Mouse (Mus musculus) heart, embryonic 12.5 days (tissue): ENCODE measurements around the gene Fbxo34. TPM values are rescaled to one million over a fixed set of nuclear protein-coding genes. Genes with fewer than 3 reads are reported as not detected.

Experiments
- ATAC-seq: fragments of 200-750 bp; cut with Nextera tagmentation; 2 replicates; pipeline ENCODE4 v1.8.0; 2017; ENCODE audit warnings: moderate TSS enrichment, moderate library complexity; ENCODE audit not compliant: insufficient number of reproducible peaks, low FRiP score
- H3K27ac ChIP-seq: fragments of 300-500 bp; sonication (generic); 2 replicates; pipeline ENCODE4 v1.5.1; 2016; ENCODE audit warnings: mild to moderate bottlenecking, moderate library complexity; ENCODE audit not compliant: poor library complexity, severe bottlenecking
- H3K27me3 ChIP-seq: fragments of 300-500 bp; sonication (generic); replicated peaks from 2 replicates; pipeline ENCODE4 v1.6.1; 2016; ENCODE audit warnings: mild to moderate bottlenecking, moderate library complexity
- H3K36me3 ChIP-seq: fragments of 300-500 bp; sonication (generic); 2 replicates; pipeline ENCODE4 v1.6.1; 2016; ENCODE audit warnings: mild to moderate bottlenecking, moderate library complexity
- H3K4me1 ChIP-seq: fragments of 300-500 bp; sonication (generic); replicated peaks from 2 replicates; pipeline ENCODE4 v1.6.1; 2016; ENCODE audit warnings: mild to moderate bottlenecking
- H3K4me2 ChIP-seq: fragments of 300-500 bp; sonication (generic); 2 replicates; pipeline ENCODE4 v1.6.1; 2016; ENCODE audit warnings: mild to moderate bottlenecking, moderate library complexity
- H3K4me3 ChIP-seq: fragments of 300-500 bp; sonication (generic); 2 replicates; pipeline ENCODE4 v1.5.1; 2016; ENCODE audit warnings: mild to moderate bottlenecking
- H3K9ac ChIP-seq: fragments of 300-500 bp; sonication (generic); 2 replicates; pipeline ENCODE4 v1.6.1; 2016; ENCODE audit warnings: mild to moderate bottlenecking, moderate library complexity
- H3K9me3 ChIP-seq: fragments of 300-500 bp; sonication (generic); replicated peaks from 2 replicates; pipeline ENCODE4 v1.6.1; 2016; ENCODE audit warnings: mild to moderate bottlenecking, moderate library complexity
- WGBS: fragments of 180-500 bp; shearing (Covaris S2); methylation state at CpG from one replicate; pipeline ENCODE4 v1.1.7; 2016; 5-methylcytosine and 5-hydroxymethylcytosine counted together
- polyA plus RNA-seq: library from polyadenylated mRNA; unstranded; fragments of >200 nt; fragmentation: Nextera tagmentation; extraction: Ambion mirVana; gene quantifications from 2 replicates; pipeline ENCODE4 v1.2.1, GENCODE M21; 2016

The Fbxo34 gene
- polyA plus RNA-seq, 1 experiment from 2014 or later: 24.0 TPM

DNA sequence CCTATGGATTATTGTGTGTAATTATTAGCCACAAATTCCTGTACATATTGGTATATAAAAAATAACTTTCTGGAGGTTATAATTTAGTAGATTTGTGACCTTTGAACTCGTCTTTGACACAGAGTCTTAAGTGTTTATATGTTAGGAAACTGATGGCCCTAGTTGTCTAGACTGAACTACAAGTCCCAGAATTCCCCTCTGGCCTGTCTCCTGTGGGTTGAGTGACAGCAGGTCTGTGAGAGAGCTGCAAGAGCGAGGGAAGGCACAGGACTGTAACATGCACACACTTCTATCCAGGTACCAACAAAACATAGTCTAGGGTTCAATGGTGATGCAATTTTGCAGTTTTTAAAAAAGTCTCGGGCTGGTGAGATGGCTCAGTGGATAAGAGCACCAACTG lies 11.3 kb upstream of the Fbxo34 start:
- 64% methylated on average over 3 of the region's 3 CpGs for WGBS
- no peak for ATAC-seq

DNA sequence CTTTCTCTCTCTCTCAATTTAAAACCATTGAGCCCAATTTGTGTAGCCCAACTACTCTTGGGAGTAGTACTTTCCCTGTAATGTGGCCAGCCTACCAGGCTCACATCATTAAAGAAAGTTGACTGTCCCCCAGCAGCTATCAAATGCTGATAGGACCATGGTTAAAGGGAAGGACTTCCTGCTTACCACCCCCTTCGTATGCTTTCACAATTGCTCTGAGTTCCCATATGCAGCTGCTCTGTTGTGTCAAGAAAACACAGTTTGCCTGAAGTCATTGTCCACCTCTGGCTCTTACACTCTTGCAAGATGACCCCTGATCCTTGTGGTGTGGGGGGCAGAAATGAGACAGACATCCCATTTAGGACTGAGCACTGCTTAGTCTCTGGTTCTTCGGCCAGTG lies 5.3 kb upstream of the Fbxo34 start:
- Histone ChIP-seq H3K27ac (0 out of 2 replicates have a peak overlapping the region, but pooled peaks have one; percentile 43), H3K27me3 (no peaks in the 10 kb centered on the region), H3K4me3 (no peak overlapping the region), H3K4me2 (no peak overlapping the region), H3K9me3 (peaks cover 5% of the 10 kb centered on the region; the same call in 1 of the 2 replicates), H3K4me1 (no peaks in the 10 kb centered on the region), H3K9ac (no peak overlapping the region), H3K36me3 (no peaks in the 10 kb centered on the region)
- ATAC-seq: no peak
- WGBS: 53% methylated on average over 2 of the region's 2 CpGs

More for the DNA sequence above, 11.3 kb upstream of the Fbxo34 start:
- Histone ChIP-seq H3K4me1 (no peaks in the 10 kb centered on the region), H3K36me3 (no peaks in the 10 kb centered on the region), H3K27me3 (no peaks in the 10 kb centered on the region), H3K27ac (no peak overlapping the region), H3K4me3 (no peak overlapping the region), H3K4me2 (no peak overlapping the region), H3K9me3 (peaks cover 12% of the 10 kb centered on the region; the same call in 1 of the 2 replicates), H3K9ac (no peak overlapping the region)

DNA sequence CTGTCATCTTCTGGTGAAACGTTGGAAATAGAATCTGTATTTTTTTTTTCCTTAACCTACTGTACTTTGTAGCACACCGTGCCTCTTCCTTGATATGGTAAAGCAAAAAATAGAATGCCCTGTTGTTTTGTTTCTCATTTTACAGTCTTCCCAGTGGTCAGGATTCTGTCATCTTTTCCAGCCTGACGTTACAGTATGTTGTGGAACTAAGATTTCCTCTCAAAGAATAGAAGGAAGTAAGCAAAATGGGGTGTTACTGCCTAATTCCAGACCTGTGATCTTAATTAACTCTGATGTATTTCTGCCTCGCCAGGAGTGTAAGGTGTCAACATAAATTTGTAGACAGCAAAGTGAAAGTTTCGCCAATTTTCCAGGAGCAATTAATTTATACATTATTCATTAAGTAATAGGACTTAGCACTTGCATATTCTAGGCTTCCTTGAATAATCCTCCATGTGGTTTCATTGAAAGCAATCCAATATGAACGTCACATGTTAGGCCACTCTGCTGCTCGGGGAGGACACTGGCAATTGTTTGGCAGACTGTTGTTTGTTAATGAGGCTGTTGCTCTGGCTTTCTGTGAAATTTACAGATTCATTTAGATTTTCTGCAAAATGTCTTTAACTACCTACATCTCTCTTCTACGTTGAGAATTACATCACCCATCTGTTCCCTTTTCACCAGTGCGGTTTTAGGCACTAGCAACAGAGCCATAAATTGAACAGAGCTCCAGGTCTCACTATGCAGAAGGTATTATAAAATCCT lies 4.7 kb upstream of the Fbxo34 start:
- Histone ChIP-seq H3K4me3 (no peak overlapping the region), H3K9ac (no peak overlapping the region), H3K27ac (no peak overlapping the region), H3K27me3 (no peaks in the 10 kb centered on the region), H3K9me3 (no peaks in the 10 kb centered on the region), H3K4me1 (no peaks in the 10 kb centered on the region), H3K36me3 (no peaks in the 10 kb centered on the region), H3K4me2 (no peak overlapping the region)
- no peak for ATAC-seq
- 55% methylated on average over 9 of the region's 9 CpGs for WGBS

DNA sequence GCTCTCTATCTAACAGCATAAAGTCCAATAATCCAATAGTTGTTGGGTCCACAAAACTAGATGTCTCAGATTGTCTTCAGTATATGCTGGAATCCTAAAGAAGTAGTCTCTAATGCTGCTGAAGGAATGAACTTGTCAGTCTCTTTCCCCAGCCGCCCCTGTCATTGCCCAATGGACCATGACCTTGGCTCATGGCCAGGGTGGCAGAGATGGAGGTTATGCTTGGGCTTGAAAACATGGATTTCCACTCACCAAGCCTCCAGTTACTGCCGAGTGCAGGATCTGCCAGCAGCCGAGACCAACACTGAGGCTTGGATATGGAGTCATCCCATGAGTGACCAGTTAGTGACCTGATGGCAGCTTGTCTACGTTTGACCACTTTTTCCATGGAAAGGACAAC lies 9.3 kb downstream of the Fbxo34 start:
- H3K36me3 ChIP-seq: no peaks in the 10 kb centered on the region
- 0 out of 2 replicates have a peak, but pooled peaks cover 3% of the 10 kb centered on the region for H3K27me3 ChIP-seq
- no peak overlapping the region for H3K4me2 ChIP-seq
- no peak overlapping the region for H3K27ac ChIP-seq
- WGBS: 80% methylated on average over 4 of the region's 4 CpGs
- H3K9me3 ChIP-seq: no peaks in the 10 kb centered on the region
- no peak overlapping the region for H3K4me3 ChIP-seq
- no peak overlapping the region for H3K9ac ChIP-seq
- no peak for ATAC-seq
- no peaks in the 10 kb centered on the region for H3K4me1 ChIP-seq

DNA sequence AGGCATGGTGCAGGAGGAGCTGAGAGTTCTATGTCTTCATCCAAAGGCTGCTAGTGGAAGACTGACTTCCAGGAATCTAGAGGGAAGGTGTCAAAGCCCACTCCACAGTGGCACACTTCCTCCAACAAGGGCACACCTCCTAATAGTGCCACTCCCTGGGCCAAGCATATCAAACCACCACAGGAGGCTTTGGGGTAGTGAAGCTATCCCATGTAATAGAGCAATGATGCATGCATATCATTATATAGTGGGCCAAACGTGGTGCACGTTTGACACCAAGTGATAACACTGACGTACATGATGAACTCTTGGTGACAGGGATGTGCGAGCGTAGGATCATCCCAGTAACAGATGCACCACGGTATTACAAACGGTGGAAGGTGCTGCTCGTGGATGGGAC lies 11.8 kb downstream of the Fbxo34 start:
- no peak for ATAC-seq
- H3K4me3 ChIP-seq: no peak overlapping the region
- H3K27me3 ChIP-seq: peaks cover 6% of the 10 kb centered on the region; the same call in 1 of the 2 replicates
- WGBS: 77% methylated on average over 8 of the region's 8 CpGs
- H3K9me3 ChIP-seq: no peaks in the 10 kb centered on the region
- no peaks in the 10 kb centered on the region for H3K36me3 ChIP-seq
- H3K4me2 ChIP-seq: no peak overlapping the region
- no peaks in the 10 kb centered on the region for H3K4me1 ChIP-seq
- no peak overlapping the region for H3K27ac ChIP-seq
- H3K9ac ChIP-seq: no peak overlapping the region

DNA sequence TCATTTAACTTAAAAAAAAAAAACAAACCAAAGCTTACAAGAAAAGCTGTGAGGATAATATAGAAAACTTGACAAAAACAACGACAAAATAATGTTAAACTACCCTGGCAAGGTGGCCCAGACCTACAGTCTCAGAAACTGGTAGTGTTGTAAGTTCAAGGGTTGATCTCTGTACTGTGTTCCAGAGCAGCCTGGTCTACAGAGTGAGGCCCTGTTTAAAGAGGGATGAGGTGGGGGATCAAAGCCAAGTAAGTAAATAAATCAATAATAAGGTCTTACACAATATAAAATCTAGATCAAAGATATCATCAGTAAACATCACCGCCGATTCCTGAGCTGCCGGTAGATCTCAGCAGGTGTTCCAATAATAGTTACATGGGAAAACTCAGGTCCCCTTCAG lies 12.2 kb downstream of the Fbxo34 start:
- Histone ChIP-seq H3K4me1 (no peaks in the 10 kb centered on the region), H3K9ac (no peak overlapping the region), H3K27ac (no peak overlapping the region), H3K4me3 (no peak overlapping the region), H3K27me3 (peaks cover 6% of the 10 kb centered on the region; the same call in 1 of the 2 replicates), H3K4me2 (no peak overlapping the region), H3K9me3 (no peaks in the 10 kb centered on the region), H3K36me3 (no peaks in the 10 kb centered on the region)
- ATAC-seq: no peak
- 71% methylated on average over 4 of the region's 4 CpGs for WGBS

DNA sequence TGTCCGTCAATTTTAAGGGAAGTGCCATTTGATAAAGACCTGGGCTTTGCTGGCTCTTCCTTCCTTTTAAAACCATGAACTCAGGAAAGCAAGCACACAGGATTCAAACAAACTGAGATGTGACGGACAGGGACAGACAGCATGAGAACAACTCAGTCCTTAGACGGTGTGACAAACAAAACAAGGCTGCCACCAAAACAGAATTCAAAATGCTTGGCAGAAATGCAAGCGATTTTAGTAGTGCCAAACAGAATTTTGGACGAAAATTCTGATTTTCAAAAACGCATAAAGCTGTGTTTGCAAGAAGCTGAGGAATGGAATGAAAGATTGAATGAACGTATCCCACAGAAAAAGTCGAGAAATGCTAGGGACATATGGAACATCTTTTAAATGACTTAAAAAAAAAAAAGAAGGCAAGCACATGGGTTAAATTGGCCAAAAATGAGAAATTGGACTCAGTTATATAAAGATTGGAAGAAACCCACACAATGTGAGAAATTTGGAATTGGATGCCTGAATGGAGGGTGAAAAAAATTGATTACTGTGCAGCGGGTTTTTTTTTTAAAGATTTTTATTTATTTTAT lies 12.7 kb downstream of the Fbxo34 start:
- no peak overlapping the region for H3K4me3 ChIP-seq
- H3K4me1 ChIP-seq: no peaks in the 10 kb centered on the region
- H3K4me2 ChIP-seq: no peak overlapping the region
- no peak overlapping the region for H3K9ac ChIP-seq
- no peak overlapping the region for H3K27ac ChIP-seq
- 68% methylated on average over 9 of the region's 9 CpGs for WGBS
- H3K36me3 ChIP-seq: no peaks in the 10 kb centered on the region
- H3K9me3 ChIP-seq: no peaks in the 10 kb centered on the region
- peaks cover 6% of the 10 kb centered on the region; the same call in 1 of the 2 replicates for H3K27me3 ChIP-seq
- ATAC-seq: no peak

DNA sequence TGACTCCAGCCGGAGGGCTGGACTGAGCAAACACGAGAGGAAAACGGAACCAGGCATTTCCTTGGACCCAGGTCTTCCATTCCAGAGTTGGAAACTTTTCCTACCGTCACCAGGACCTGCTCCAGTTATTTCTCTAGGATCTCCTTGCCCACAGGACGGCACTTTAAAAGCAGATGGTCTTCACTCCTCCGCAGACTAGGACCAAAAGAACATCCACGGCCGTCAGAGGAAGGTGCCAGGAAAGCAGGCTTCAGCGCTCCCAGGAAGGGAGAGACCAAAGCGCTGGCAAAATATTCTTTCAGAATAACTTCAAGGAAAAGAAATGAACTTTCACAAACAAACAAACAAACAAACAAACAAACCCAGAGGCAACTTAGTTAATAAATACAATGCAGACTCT lies 14.2 kb downstream of the Fbxo34 start:
- Histone ChIP-seq H3K27ac (no peak overlapping the region), H3K4me3 (no peak overlapping the region), H3K36me3 (no peaks in the 10 kb centered on the region), H3K9me3 (no peaks in the 10 kb centered on the region), H3K27me3 (peaks cover 6% of the 10 kb centered on the region; the same call in 1 of the 2 replicates), H3K4me2 (no peak overlapping the region), H3K9ac (no peak overlapping the region), H3K4me1 (no peaks in the 10 kb centered on the region)
- WGBS: 67% methylated on average over 10 of the region's 10 CpGs
- no peak for ATAC-seq

DNA sequence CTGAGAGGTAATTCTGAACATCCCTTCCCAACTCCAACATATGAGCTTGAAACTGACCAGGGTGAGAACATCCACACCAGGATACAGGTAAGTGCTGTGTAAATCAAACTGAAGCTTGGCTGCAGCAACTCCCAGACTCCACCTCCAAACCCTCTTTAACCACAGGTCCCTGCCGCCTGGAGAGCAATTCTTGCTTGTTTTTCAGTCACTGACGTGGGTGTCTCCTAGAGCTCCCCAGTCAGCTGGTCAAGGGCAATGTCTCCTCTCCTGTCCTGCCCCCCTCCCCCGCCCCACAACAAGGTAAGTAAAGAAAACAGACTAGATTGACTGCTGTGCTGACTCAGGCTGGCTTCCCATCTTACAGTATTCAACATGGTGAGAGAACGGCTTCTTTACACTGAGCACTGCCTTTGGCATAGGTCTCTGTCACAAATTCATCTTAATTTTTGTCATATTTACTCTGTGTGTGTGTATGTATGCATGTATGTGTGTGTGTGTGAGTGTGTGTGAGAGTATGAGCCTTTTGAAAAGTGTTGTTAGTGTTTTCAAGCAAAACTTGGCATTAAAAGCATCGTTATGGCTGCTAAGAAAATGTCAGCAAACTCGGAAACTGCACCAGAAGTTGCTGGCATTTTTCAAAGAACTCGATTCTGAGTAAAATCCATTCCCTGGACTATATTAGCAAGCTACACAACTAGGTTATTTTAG lies 15.4 kb downstream of the Fbxo34 start:
- Histone ChIP-seq H3K4me2 (no peak overlapping the region), H3K36me3 (no peaks in the 10 kb centered on the region), H3K9ac (no peak overlapping the region), H3K4me1 (no peaks in the 10 kb centered on the region), H3K9me3 (no peaks in the 10 kb centered on the region), H3K27me3 (peaks cover 6% of the 10 kb centered on the region; the same call in 1 of the 2 replicates), H3K4me3 (no peak overlapping the region), H3K27ac (no peak overlapping the region)
- 43% methylated on average over 7 of the region's 7 CpGs for WGBS
- no peak for ATAC-seq

DNA sequence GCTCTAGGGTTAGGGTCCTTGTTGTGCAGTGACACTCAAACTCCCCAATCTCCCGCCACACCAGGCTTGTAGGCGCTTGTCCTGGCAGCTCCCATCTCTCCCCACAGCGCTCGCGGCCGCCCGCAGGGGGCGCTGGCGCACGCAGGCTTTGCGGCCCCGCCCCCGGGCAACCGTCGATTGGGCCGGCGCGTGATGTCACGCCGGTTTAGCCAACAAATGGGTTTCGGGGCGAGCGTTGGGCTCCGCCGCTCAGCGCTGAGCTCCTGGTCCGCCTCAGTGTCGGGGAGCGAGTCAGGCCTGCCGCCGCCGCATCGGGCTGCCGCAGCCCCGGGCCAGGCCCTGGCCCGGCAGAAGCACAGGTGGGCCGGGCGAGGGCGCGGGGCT lies 22.1 kb downstream of the Fbxo34 start:
- Histone ChIP-seq H3K27me3 (no peaks in the 10 kb centered on the region; the same call in 1 of the 2 replicates), H3K4me1 (peaks cover 18% of the 10 kb centered on the region)

More for the DNA sequence above, 22.1 kb downstream of the Fbxo34 start:
- ATAC-seq: peak; percentile 93
- Histone ChIP-seq H3K4me3 (peak overlapping the region; percentile 78), H3K36me3 (no peaks in the 10 kb centered on the region), H3K9me3 (no peaks in the 10 kb centered on the region), H3K4me2 (peak overlapping the region; percentile 65), H3K9ac (peak overlapping the region; percentile 93), H3K27ac (peak overlapping the region; percentile 86)
- WGBS: 0% methylated on average over 40 of the region's 40 CpGs
